Mouse (Mus musculus): ENCODE results near the gene Adora2b.

- no peak for TF ChIP-seq POLR2A (IDR thresholded peaks at IDR 0.05; ENCODE audit: extremely low read depth, insufficient read depth, low read length)
- TF ChIP-seq CTCF (IDR thresholded peaks at IDR 0.05; ENCODE audit: low read depth, low read length): no peak
These were observed 27.9 kb upstream of the Adora2b start for GRCm38 (mm10) chr11:62220756-62221510.
